Comparison of ENCODE assay signal across 18 mouse cellular contexts in the genomic region with DNA sequence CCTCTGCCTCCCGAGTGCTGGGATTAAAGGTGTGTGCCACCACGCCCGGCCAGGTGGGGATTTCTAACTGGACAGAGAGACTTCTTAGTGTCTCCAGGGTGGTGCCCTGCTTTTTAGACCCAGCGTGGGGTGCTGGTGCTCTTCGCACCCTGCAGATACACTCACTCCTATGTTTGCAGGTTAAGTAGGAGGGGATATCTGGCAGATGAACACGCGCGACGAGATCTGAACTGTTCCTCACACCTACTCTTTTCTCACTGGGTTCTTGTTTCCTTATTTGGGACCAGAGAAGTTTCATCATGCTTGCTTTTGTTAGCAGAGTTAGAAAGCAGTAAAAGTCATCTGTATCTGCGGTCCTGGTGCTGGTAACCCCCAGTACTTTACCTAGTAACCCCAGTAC. TPM values are rescaled to one million over a fixed set of nuclear protein-coding genes. Genes with fewer than 3 reads are reported as not detected.
"Had no signal": no experiment of that assay in that cellular context is flagged by ENCODE, and none has a peak within 500 bp of the region (broad histone marks: within the 10 kb centered on the region; RNA-seq: fewer than 3 reads in every experiment).

No protein-coding gene starts in this region.

- H3K27ac ChIP-seq: midbrain, embryonic 10.5 days; midbrain, embryonic 12.5 days; neural tube, embryonic 13.5 days; neural tube, embryonic 15.5 days had no signal

- H3K4me3 ChIP-seq: midbrain, embryonic 10.5 days; midbrain, embryonic 12.5 days; myocyte; neural tube, embryonic 13.5 days; neural tube, embryonic 15.5 days had no signal

- DNase-seq: lung, adult 18-20 months; lung, embryonic 14.5 days; lung, postnatal 10 days; lung, postnatal 4 days; midbrain, embryonic 14.5 days; retina, postnatal 1 day; right cerebral cortex, postnatal 25 days; right cerebral cortex, postnatal 4 days; spleen, adult 18-20 months; thymus, adult 2 months; thymus, postnatal 25 days; thymus, postnatal 4 days had no signal

RNA-seq across cellular contexts. Expression of a gene that starts 43.6 kb away (rescaled TPM):
- total RNA-seq: megakaryocyte, adult 5-6 weeks had no signal
